Mouse (Mus musculus): ENCODE data around the gene Arap1.

DNA sequence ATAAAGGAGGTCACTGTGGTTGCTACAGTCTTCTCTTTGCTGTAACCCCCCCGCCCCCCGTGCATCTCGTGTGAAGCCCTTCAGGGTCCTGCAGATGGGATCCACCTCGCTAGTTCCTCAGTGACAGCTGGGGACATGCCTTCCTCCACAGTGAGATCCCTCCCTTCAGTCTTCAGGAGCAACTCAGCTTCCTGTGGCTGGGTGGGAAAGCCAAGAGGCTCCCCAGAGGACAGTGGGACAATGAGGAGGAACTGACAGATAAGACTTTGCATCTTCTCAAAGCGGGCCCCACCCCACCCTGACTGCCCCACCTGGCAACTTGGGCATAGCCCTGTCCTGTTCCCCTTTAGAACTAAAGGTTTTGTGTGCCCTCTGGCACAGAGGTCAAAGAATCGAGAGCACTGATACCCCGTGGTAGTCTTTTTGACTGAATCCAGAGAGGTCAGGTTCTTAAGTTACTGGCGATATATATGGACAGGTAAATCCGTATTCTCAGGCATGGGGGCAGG lies 111.5 kb downstream of the Arap1 start:
- TF ChIP-seq CTCF (IDR thresholded peaks at IDR 0.05; ENCODE audit: extremely low read depth, insufficient read depth, low read length), result no peak
- TF ChIP-seq POLR2A (IDR thresholded peaks at IDR 0.05; ENCODE audit: extremely low read depth, insufficient read depth, low read length), result no peak
